In genomic region chr11:116620559-116621253, GRCm38 (mm10) we compare ENCODE assay signal across 7 mouse cellular contexts. TPM values are rescaled to one million over a fixed set of nuclear protein-coding genes. Genes with fewer than 3 reads are reported as not detected.
DNase-seq lines count a peak whose midpoint lies in the region; ATAC-seq and TF ChIP-seq lines count a peak whose summit lies in the region.

No protein-coding gene starts in this region.

- H3K4me1 ChIP-seq in kidney, postnatal 0 days (replicated peaks; ENCODE audit: insufficient read depth, low read length) = peaks cover 52% of the 10 kb centered on the region
- H3K4me1 ChIP-seq in embryonic facial prominence, embryonic 12.5 days = peaks cover 33% of the 10 kb centered on the region
- peaks cover 58% of the 10 kb centered on the region for H3K4me1 ChIP-seq in neural tube, embryonic 13.5 days (replicated peaks)

- no peak overlapping the region for H3K4me3 ChIP-seq in kidney, postnatal 0 days (replicated peaks; ENCODE audit: low read depth, low read length)
- no peak overlapping the region for H3K4me3 ChIP-seq in embryonic facial prominence, embryonic 12.5 days
- H3K4me3 ChIP-seq in neural tube, embryonic 13.5 days = no peak overlapping the region

- H3K9me3 ChIP-seq in kidney, postnatal 0 days (replicated peaks; ENCODE audit: low read length) = no peaks in the 10 kb centered on the region
- no peaks in the 10 kb centered on the region for H3K9me3 ChIP-seq in embryonic facial prominence, embryonic 12.5 days
- no peaks in the 10 kb centered on the region for H3K9me3 ChIP-seq in neural tube, embryonic 13.5 days

- peak overlapping the region; percentile 22 for H3K4me2 ChIP-seq in kidney, postnatal 0 days (ENCODE audit: low read length)
- H3K4me2 ChIP-seq in embryonic facial prominence, embryonic 12.5 days (replicated peaks) = 0 out of 2 replicates have a peak overlapping the region, but pooled peaks have one; percentile 2
- H3K4me2 ChIP-seq in neural tube, embryonic 13.5 days = peak overlapping the region; percentile 25

- H3K27ac ChIP-seq in kidney, postnatal 0 days = peak overlapping the region; percentile 25
- H3K27ac ChIP-seq in embryonic facial prominence, embryonic 12.5 days = no peak overlapping the region
- H3K27ac ChIP-seq in neural tube, embryonic 13.5 days (replicated peaks) = peak overlapping the region; percentile 76

- no peak for DNase-seq in kidney, postnatal 0 days (ENCODE audit: low spot score)
- no peak for DNase-seq in kidney, postnatal 36 days
- peak; percentile 31 for DNase-seq in induced T-regulatory cell, adult 2 months (ENCODE audit: low read depth)
- no peak for DNase-seq in layer of hippocampus, postnatal 14 days (ENCODE audit: low spot score in 2 of 2)

- H3K9ac ChIP-seq in kidney, postnatal 0 days (ENCODE audit: low read depth, low read length) = no peak overlapping the region
- H3K9ac ChIP-seq in embryonic facial prominence, embryonic 12.5 days = no peak overlapping the region
- H3K9ac ChIP-seq in neural tube, embryonic 13.5 days = 0 out of 2 replicates have a peak overlapping the region, but pooled peaks have one; percentile 22

- no peaks in the 10 kb centered on the region for H3K27me3 ChIP-seq in kidney, postnatal 0 days (ENCODE audit: insufficient read depth, low read length)
- peaks cover 28% of the 10 kb centered on the region for H3K27me3 ChIP-seq in embryonic facial prominence, embryonic 12.5 days
- H3K27me3 ChIP-seq in neural tube, embryonic 13.5 days = peaks cover 29% of the 10 kb centered on the region

- whole genome bisulfite sequencing in kidney, postnatal 0 days = 70% methylated on average over 10 of the region's 10 CpGs
- 82% methylated on average over 10 of the region's 10 CpGs for WGBS in embryonic facial prominence, embryonic 12.5 days
- WGBS in neural tube, embryonic 13.5 days = 70% methylated on average over 10 of the region's 10 CpGs

- no peak for ATAC-seq in kidney, postnatal 0 days (replicated peaks; ENCODE audit: low FRiP score, low read depth)
- ATAC-seq in embryonic facial prominence, embryonic 12.5 days (ENCODE audit: insufficient number of reproducible peaks, insufficient read depth, low FRiP score, low TSS enrichment) = no peak
- ATAC-seq in neural tube, embryonic 13.5 days (ENCODE audit: low read depth) = no peak
- no peak for ATAC-seq in cerebellum, adult (ENCODE audit: insufficient number of reproducible peaks, low FRiP score, low TSS enrichment)

- no peak for TF ChIP-seq CTCF in kidney, postnatal 0 days (IDR thresholded peaks at IDR 0.05; ENCODE audit: low read depth)

- H3K36me3 ChIP-seq in kidney, postnatal 0 days (ENCODE audit: insufficient read depth, low read length) = no peaks in the 10 kb centered on the region
- no peaks in the 10 kb centered on the region for H3K36me3 ChIP-seq in embryonic facial prominence, embryonic 12.5 days
- H3K36me3 ChIP-seq in neural tube, embryonic 13.5 days = no peaks in the 10 kb centered on the region

RNA-seq across cellular contexts. Expression of gene Rhbdf2, which starts 6.1 kb away (rescaled TPM):
- polyA plus RNA-seq in kidney, postnatal 0 days (2015; fragmentation: Nextera tagmentation; extraction: Ambion mirVana) = 8.8 and 9.0 TPM in 2 replicates
- 4.5 and 4.7 TPM in 2 replicates for polyA plus RNA-seq in embryonic facial prominence, embryonic 12.5 days (2016; fragmentation: Nextera tagmentation; extraction: Ambion mirVana)
- polyA plus RNA-seq in neural tube, embryonic 13.5 days (2015; fragmentation: Nextera tagmentation; extraction: Ambion mirVana) = 3.7 TPM in 2 replicates
- 1 to 10 TPM; 1.6 to 1.7 TPM for total RNA-seq in layer of hippocampus, postnatal 14 days (2021)

RNA-seq across cellular contexts. Expression of gene Prcd, which starts 32.6 kb away (rescaled TPM):
- 1.3 and 1.4 TPM in 2 replicates for polyA plus RNA-seq in kidney, postnatal 0 days (2015; fragmentation: Nextera tagmentation; extraction: Ambion mirVana)
- 0.59 and 0.86 TPM in 2 replicates for polyA plus RNA-seq in embryonic facial prominence, embryonic 12.5 days (2016; fragmentation: Nextera tagmentation; extraction: Ambion mirVana)
- polyA plus RNA-seq in neural tube, embryonic 13.5 days (2015; fragmentation: Nextera tagmentation; extraction: Ambion mirVana) = 1.9 and 2.3 TPM in 2 replicates
- total RNA-seq in layer of hippocampus, postnatal 14 days (2021) = 1 to 10 TPM; 4.6 to 5.0 TPM

RNA-seq across cellular contexts. Expression of gene Cygb, which starts 33.4 kb away (rescaled TPM):
- polyA plus RNA-seq in kidney, postnatal 0 days (2015; fragmentation: Nextera tagmentation; extraction: Ambion mirVana) = 35.2 and 37.5 TPM in 2 replicates
- 6.4 and 7.1 TPM in 2 replicates for polyA plus RNA-seq in embryonic facial prominence, embryonic 12.5 days (2016; fragmentation: Nextera tagmentation; extraction: Ambion mirVana)
- polyA plus RNA-seq in neural tube, embryonic 13.5 days (2015; fragmentation: Nextera tagmentation; extraction: Ambion mirVana) = 16.1 and 17.2 TPM in 2 replicates
- 10 to 100 TPM; 48.9 to 52.1 TPM for total RNA-seq in layer of hippocampus, postnatal 14 days (2021)

RNA-seq across cellular contexts. Expression of gene Aanat, which starts 34.5 kb away (rescaled TPM):
- not detected in 2 replicates for polyA plus RNA-seq in kidney, postnatal 0 days (2015; fragmentation: Nextera tagmentation; extraction: Ambion mirVana)
- polyA plus RNA-seq in embryonic facial prominence, embryonic 12.5 days (2016; fragmentation: Nextera tagmentation; extraction: Ambion mirVana) = not detected in 2 replicates
- polyA plus RNA-seq in neural tube, embryonic 13.5 days (2015; fragmentation: Nextera tagmentation; extraction: Ambion mirVana) = 0.18 TPM in 1 of 2 replicates, not detected in the other
- total RNA-seq in layer of hippocampus, postnatal 14 days (2021) = under 1 TPM; 0.39 to 0.76 TPM

RNA-seq across cellular contexts. Expression of gene Ube2o, which starts 39.5 kb away (rescaled TPM):
- 8.6 and 8.9 TPM in 2 replicates for polyA plus RNA-seq in kidney, postnatal 0 days (2015; fragmentation: Nextera tagmentation; extraction: Ambion mirVana)
- polyA plus RNA-seq in embryonic facial prominence, embryonic 12.5 days (2016; fragmentation: Nextera tagmentation; extraction: Ambion mirVana) = 19.9 and 26.4 TPM in 2 replicates
- 20.1 and 24.6 TPM in 2 replicates for polyA plus RNA-seq in neural tube, embryonic 13.5 days (2015; fragmentation: Nextera tagmentation; extraction: Ambion mirVana)
- 100 to 1,000 TPM; 104 to 108 TPM for total RNA-seq in layer of hippocampus, postnatal 14 days (2021)
